Mouse (Mus musculus) monocyte, adult 5-6 weeks (primary cell): ENCODE measurements around the gene Rwdd2a. TPM values are rescaled to one million over a fixed set of nuclear protein-coding genes. Genes with fewer than 3 reads are reported as not detected.
A peak's percentile ranks its signal among the peaks of the same experiment; 100 is the strongest.

ENCODE experiments used
- ATAC-seq: fragments of 153-309, 156-312 bp; replicated peaks from 2 replicates; pipeline ENCODE4 v1.8.0; 2017; ENCODE audit warnings: mild to moderate bottlenecking; ENCODE audit not compliant: low TSS enrichment, insufficient number of reproducible peaks, severe bottlenecking, poor library complexity, low FRiP score
- total RNA-seq: library from RNA; stranded (forward); fragments of 200-1000, 200-491, 200-594 nt; gene quantifications from 3 replicates; pipeline ENCODE4 v1.2.3, GENCODE M21; 2017

The Rwdd2a gene
- total RNA-seq = 3.9 to 5.5 TPM (median 4.3 TPM) in 3 replicates

DNA sequence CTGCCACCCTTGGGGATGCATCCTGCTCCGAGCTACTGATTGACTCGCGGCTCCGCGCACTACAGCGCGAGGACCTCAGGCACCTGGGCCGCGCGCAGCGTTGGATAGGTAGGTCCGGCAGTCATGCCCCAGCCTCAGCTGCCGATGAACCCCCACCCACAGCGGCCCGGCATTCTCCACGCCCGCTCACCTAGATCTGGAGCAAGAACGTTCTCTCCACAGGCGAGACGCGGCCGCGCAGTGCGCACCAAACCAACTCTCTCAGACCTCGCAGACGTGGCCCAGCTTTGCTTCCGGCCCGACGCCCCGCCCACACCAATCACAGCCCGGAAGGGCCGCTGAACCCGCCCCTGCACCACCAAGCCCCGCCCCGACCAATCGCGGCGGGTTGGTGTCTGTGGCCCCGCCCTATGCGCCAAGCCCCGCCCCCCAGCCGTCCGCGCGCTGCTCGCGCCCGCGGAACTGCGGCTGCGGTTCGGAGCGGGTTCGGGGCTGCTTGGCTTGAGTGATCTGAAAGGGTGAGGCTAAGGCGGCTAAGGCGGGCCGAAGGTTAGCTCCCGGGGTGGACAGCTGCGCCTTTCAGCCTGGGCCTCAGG, at the start of gene Rwdd2a, which contains the start of gene Pgm3:
Gene Rwdd2a (plus strand): TSS at position 452 of the 596 bp plus-strand sequence.
Gene Pgm3 (minus strand): TSS at position 303 of the 596 bp plus-strand sequence.
- ATAC-seq = peak; percentile 93

DNA sequence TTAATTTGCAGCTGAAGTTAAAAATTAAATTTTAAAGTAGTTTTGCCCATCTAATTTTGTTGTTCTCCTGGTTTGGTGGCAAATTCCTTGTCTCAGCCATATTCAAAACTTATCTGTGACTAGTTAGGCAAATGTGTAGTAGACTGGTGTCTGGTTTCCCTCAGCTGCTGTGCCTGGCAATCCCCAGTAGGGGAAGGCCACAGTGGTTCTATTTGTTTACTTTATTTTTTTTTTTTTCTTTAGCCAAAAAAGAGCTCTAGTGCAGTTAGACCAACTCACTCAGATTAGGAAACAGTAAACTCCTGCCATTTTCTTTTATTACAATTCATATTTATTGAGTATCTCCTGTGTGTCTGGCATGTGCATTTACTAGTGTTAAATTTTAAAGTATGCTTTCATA, 49.5 kb upstream of the Rwdd2a start:
- no peak for ATAC-seq

DNA sequence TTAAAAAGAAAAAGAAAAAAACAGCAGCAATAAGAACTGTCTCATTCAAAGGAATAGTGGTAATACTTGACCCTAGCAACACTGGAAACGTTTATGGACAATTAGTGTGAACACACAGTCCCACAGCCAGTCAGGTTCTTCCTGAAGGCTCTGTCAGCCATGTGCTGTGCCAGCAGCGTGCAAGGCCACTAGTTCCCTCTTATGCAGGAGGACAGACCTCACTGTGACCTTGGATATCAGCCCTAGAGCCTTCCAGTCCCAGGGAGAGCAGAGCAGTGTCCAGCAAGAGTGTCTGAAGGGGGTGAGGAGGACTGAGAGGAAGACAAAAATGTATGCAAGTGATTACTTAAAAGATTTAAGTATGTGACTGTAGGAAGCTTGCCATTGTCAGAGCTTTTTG, 46.2 kb upstream of the Rwdd2a start:
- ATAC-seq = no peak

DNA sequence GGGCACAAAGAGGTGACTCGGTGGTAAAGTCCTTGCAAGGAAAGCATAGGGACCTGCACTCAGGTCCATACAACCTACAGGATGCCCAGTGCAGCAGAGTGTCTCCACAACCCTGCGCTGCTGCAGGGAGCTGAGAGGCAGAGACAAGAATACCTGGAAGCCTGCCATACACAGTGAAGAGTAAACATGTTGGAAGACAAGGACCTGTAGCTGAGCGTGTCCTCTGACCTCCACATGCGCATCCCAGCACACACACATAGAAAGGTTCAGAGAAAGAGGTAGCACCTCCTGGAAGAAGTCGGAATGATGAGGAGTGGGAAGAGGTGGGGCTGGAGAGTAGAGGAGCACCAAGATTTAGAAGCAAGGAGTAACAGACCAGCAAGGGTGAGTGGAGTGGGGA, 37.7 kb upstream of the Rwdd2a start:
- no peak for ATAC-seq

DNA sequence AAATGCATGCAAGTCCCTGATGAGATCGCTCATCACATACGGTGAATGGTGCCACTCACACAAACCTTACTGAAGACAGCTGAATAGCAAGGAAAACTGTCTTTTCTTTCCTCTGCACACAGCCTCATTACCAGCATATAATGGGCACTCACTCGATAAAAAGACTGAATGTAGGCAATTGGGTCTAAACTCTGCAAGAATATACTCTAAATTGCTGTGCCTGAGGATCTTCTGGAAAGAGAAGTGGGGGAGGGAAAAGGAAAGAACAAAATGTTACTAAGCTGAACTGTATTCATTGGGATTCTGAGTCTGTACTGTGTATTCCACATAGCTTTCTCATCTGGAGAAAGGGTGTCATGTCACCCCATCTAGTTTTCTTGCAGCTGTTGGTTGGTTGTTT, 28.3 kb upstream of the Rwdd2a start:
- ATAC-seq = no peak

DNA sequence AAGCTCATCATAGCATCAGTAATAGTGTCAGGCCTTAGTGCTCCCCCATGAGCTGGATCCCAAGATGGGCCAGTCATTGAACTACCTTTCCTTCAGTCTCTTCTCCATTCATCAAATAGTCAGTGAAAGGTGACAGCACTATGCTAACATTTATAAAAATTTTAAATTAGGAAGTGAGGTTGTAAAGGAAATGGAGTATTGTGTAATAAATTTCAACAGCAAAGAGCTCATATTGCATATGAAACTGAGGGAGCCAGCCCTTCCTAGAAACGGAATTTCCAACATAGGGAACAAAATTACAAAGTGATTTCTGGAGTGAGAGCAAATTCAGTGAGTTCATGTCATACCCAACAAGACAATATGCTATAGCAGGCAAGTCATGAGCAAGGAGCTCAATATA, 27.2 kb upstream of the Rwdd2a start:
- no peak for ATAC-seq

DNA sequence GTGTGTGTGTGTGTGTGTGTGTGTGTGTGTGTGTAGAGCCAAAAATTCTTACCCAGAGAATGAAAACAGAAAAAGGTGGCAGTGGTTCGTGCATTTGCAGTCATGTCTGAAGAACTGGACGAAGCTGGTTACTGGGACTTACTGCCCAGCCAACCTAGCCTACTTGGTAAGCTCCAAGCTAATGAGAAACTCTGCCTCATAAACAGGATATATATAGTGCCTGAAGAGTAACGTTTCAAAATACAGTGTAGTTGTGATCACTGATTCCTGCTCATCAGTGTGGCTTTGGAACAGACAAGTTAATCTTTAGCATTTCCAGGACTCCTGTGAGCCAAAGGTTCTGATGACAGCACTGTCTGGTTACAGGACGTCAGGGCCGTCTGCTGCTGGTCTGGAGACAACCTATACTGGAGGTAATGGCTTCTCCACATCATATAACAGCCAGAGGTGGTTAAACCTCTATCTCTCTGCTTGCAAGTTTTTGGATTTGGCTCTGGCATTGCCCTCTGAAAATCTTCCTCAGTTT, 22.1 kb upstream of the Rwdd2a start:
- ATAC-seq = no peak

DNA sequence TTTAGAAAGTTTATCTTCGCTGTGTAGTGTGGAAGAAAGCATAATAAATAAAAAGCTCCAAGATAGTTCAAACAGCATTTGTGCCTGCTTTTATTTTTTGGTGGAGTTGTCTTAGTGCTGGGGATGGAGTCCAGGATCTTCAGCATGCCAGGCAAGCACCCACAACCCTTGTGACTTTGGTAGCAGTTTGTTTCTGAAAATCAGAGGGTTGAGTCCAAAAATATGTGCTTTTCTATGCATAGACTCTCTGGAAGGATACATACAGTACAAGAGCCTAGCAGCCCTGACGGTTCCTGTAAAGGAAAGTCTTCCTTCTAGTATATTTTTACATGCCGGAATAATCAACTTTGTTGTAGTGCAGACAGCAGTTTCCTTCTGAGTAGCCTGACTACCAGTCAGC, 21.1 kb upstream of the Rwdd2a start:
- ATAC-seq = no peak

DNA sequence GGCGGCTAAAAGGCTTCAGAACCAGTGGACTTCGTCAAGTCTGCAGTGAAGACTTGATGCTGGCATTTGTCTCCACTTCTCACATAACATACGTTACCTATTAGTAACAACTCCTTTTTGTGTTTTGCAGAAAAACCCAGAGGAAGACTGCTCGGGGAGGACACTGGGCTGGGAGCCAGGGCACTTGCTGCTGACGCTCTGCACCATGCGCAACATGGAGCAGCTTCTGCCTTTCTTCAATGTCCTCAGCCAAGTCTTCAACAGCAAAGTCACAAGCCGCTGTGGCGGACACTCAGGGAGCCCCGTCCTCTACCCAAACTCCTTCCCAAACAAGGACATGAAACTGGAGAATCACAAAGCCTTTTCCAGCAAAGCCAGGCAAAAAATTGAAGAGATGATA, 17.9 kb upstream of the Rwdd2a start:
- no peak for ATAC-seq

DNA sequence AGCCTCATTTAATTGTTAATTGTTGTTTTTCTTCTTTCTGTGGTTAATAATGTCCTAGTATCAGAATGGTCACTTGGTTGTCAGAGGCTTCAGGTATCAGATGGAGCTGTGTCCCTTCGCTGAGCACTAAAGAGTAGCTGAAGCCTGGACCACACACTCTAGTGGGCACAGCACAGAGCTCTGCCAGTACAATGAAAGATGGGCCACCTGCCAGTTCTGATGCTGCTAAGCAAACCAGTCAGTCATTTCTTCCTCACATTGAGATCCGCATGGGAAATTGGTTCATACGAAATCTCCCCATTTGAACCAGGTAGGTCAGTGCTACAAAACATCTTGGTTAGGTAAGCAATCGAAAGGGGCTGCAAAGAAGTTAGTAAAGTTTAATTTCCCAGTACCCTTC, 17.1 kb upstream of the Rwdd2a start:
- ATAC-seq = no peak

DNA sequence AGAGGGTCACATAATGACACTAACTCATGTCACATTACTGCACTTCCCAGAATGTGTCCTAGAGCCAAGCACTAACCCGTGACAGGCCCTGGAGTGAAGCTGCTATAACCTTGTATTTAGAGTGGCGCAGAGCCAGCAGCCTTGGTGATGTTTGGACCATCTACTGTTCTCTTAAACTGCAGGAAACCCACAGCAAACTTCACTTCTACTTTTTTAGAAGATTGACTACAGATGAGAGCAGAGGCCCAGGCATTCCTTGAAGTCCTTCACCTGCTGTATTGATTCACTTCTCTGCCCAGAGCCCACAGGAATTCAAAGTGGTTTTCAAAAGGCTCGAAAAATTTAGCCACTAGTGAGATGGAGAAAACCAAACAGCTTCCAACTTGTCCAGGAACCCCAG, 11.2 kb upstream of the Rwdd2a start:
- no peak for ATAC-seq

DNA sequence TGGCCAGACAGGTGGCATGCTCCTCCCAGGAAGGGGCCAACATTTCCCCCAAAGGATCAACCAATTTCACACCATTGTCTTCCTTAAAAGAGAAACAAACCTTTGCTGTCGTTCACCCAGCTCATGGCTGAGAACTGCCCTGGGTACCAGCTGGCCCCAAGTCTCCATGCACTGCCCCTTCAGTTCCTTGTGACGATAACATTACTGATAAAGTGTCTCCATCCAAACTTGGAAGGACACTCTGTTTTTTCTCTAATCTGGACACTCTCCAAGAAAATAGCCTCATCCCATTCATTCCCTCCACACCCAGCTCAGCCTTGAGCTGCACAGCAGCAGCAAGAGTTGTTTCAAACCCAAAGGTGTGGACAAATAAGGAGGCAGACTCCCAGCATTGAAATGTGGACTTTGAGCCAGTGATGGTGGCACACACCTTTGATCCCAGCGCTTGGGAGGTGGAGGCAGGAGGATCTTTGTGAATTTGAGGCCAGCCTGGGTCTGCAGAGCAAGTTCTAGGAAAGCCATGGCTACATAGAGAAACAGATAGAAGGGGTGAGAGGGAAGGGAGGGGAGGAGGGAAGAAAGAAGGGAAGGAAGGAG, 2.4 kb upstream of the Rwdd2a start:
- ATAC-seq = no peak

DNA sequence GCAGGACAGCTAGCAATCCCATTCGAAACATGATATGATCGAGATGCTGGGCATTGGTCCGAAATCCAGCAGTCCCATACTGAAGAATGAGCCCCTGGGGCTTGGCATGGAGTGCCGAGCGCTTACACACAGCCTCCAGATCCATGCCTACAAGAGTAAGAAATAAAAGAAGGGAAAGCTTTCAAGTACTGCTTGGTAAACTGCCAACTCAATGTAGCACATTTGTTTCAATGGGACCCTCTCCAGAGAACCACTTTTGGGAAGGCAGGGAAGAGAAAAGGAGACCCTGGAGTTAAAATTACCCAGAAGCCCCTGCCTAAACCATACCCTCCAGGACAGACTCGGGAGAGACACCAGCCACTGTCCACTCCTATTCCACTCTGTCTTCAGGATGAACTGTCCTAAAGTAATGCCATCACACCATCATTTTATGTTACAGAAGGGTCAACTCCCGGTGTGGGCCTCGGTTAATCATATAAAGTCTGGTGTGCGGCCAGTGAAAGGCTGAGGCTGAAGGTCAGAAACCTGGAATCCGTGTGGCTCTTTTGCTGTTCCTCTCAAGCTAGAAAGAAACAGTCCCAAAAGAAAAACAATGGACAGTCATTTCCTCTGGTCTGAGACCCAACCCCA, 1.4 kb upstream of the Rwdd2a start:
- no peak for ATAC-seq

DNA sequence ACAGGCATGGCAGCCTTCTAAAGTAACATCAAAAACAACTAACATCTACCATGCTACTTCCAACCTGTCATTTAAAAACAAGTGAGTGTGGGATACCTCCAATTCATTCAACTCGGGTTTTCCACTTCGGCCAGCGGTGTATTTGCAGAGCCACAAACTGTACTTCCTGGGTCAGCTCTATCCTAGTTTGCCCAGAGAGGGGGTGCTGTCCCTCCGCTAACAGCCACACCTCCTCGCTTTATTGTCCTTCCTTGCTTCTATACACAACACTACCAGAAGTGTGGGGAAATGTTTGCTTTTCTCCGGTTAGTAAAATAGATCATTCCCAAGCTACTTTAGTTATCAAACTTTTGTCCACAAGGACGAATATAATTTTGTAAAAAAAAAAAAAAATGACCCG, 845 bp upstream of the Rwdd2a start:
- no peak for ATAC-seq

DNA sequence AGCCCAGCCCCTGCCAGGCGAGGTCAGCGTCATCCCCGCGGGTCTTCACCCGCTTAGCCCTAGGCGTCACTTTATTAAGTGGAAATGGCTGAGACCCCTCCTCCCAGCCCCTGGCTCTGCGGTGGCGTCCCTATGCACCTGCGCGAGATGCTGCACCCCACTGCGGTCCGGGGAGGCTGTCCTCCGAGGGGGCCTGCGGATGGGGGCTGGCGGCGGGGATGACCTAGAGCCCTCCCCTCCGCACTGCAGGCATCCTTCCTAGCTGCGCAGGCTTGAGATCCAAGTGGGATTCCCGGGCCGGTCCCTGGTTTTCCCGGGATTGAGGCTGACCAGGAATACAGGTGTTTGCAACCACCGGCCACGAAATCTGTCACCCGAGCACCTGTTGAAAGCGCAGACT, 405 bp downstream of the Rwdd2a start:
- ATAC-seq = 0 out of 2 replicates have a peak, but pooled peaks have one; percentile 2

DNA sequence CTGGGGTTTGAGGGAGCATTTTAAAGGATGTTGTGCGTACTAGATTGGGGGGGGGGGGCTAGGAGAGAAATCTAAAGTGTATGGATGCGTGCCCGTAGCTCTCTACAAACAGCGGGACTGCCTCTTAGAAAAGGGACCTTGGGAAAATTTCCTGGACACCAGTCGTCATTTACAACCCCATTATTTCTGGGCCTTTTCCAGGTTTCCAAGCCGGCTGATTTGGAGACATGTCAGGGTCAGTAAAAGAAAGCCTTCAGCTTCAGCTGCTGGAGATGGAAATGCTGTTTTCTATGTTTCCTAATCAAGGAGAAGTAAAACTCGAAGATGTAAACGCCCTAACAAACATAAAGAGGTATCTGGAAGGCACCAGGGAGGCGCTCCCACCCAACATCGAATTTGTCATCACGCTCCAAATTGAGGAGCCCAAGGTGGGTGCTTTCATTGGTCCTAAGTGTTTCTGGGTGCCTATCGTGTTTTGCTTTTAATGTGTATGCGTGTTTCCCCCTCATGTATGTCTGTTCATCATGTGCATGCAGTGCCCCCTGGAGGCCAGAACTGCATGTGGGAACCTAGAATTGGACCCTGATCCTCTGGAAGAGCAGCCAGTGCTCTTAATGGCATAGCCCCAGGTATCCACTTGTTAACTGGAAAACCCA, 973 bp downstream of the Rwdd2a start:
- ATAC-seq = peak; percentile 59

DNA sequence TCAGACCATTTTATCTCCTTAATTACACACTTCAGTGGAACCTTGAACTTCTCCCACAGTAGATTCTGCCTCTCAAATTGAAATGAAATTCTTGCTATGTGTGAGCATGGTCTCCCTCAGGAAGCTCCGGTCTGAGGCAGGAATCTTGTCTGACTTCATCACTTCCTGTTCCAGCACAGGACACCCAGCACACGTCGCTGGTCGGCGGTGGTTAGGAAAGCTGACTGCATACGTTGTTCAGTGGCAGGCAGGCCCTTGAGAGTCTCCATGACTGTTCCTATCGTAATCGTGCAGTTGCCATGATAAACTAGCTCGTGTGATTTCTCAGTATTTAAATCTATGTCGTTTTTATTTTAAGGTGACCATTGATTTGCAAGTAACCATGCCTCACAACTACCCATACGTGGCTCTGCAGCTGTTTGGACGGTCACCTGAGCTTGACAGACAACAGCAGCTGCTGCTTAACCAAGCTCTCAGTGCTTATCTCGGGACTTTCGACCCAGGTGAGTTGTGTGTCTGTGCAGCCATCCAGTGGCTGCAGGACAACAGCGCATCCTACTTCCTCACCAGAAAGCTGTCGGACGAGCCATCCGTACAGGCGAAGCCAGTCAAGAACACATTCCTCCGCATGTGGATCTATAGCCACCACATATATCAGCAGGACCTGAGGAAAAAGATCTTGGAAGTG, 2.0 kb downstream of the Rwdd2a start:
- ATAC-seq = no peak

DNA sequence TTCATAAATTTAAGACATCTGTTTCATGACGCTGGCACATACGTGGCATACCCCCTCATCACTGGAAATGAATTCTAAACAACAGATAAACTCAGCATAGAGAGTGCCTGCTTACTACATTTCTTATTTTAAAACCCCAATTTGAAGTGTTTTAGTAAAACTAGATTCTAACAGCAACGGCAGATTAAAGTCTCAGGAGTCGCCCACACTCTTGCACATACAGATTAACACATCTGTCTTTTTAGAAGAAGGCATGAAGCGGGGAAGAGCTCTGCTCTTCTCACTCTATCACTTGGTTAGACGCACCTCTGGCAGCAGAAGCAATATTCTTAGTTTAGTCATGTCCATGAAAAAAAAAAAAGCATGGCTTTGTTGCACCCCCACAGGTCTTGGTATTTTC, 3.4 kb downstream of the Rwdd2a start:
- ATAC-seq = no peak

DNA sequence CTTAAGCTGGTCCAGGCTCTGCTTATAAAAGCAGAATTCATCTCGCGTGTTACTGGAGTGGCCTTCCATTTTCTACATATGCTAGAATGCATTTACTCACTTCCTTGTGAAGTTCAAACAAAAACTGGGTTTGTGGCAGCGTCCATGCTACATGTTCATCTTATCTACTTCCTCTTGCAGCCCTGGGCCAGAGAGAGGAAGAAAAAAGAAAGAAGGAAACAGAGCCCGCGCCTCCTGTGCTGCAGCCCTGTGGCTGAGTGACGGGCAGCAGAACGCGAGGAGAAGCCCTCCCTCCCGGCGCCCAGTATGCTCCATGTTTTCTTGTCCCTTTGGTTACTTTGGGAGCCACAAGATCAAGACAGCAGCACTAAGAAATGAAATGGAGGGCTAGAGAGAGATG, 7.9 kb downstream of the Rwdd2a start:
- ATAC-seq = peak; percentile 41; the same call in 1 of the 2 replicates
